Mouse (Mus musculus): Measurements from ENCODE around the gene Olfr380. TPM values are rescaled to one million over a fixed set of nuclear protein-coding genes. Genes with fewer than 3 reads are reported as not detected.

Gene Olfr380
- not detected for total RNA-seq (2021)
- long read RNA-seq, experiment 1: 0 reads
- long read RNA-seq, experiment 2: 0 reads

DNA sequence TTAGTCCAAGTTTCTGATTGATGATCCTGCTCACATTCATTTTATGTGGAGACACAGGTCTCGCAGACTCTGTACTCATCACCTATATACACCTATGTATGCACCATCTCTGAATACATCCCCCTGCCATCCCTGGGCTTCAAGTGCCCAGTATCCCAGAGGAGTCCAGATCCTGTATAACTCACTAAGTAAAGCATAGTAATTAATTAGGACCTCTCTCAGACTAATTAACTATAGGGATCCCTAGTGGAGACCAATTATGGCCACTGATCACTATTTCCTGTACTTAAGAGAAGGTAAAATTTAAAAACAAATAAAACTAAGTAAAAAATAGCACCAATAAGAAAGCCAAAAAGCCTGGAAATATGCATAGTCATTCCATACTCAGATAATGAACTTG is at the start of gene Olfr380:
TSS of gene Olfr380 (minus strand) at position 101 of the 400 bp plus-strand sequence.
- DNase-seq (ENCODE audit: low spot score in 2 of 2): no peak

GRCm38 (mm10) chr11:73491503-73491902 is 34.2 kb upstream of the Olfr380 start, which contains the start of gene Olfr381:
TSS of gene Olfr381 (minus strand) at chr11:73491603.
- DNase-seq (ENCODE audit: low spot score in 2 of 2): no peak

DNA sequence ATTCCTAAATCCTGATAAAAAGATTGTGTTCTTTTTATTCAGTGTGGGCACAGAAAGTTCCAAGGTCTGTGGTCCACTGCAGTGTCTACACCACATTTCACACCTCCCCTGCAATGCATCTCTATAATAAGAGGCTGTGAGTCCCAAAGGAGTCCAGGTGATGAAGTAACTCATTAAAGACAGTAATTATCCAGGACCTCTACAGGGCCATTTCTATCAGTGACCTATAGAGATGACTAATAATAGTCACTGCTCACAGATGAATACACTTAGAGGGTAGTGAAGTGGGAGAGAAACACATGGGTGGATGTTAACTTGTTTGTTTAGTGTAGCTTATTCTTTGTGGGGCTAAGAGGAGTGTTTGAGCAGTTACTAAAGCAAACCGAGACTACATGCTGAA is 28.9 kb downstream of the Olfr380 start, which contains the start of gene Olfr378:
TSS of gene Olfr378 (minus strand) at position 101 of the 400 bp plus-strand sequence.
- DNase-seq (ENCODE audit: low spot score in 2 of 2): no peak

Other genes starting within 250 kb of the Olfr380 start
- under 1 TPM; 0.31 to 0.52 TPM for gene Trpv1, start 223.2 kb downstream of the Olfr380 start, total RNA-seq (2021)
- gene Trpv3, start 190.1 kb downstream of the Olfr380 start, total RNA-seq (2021): under 1 TPM in 1 of 2 experiments, not detected in 1; 0.05 TPM
- gene Aspa, start 127.9 kb downstream of the Olfr380 start, total RNA-seq (2021): 1 to 10 TPM; 2.1 to 2.4 TPM
- gene Gm49340, start 127.8 kb downstream of the Olfr380 start, total RNA-seq (2021): not detected
- gene Spata22, start 127.8 kb downstream of the Olfr380 start, total RNA-seq (2021): not detected
- not detected for gene Olfr20, start 106.7 kb downstream of the Olfr380 start, total RNA-seq (2021)
- gene Olfr376, start 86.3 kb downstream of the Olfr380 start, total RNA-seq (2021): not detected
- gene Olfr1, start 57.9 kb downstream of the Olfr380 start, total RNA-seq (2021): not detected
- not detected for gene Olfr378, start 29.0 kb downstream of the Olfr380 start, total RNA-seq (2021)
- not detected for gene Olfr381, start 34.1 kb upstream of the Olfr380 start, total RNA-seq (2021)
- gene Olfr382, start 59.7 kb upstream of the Olfr380 start, total RNA-seq (2021): not detected
- gene Olfr385, start 135.5 kb upstream of the Olfr380 start, total RNA-seq (2021): not detected
- gene Olfr384, start 141.1 kb upstream of the Olfr380 start, total RNA-seq (2021): not detected
- gene Zfp735, start 231.3 kb upstream of the Olfr380 start, total RNA-seq (2021): not detected

Data from gastrocnemius, postnatal 4 days (tissue).